Mouse (Mus musculus) liver, postnatal 0 days (tissue): Measurements from ENCODE around the gene Cep97.

Experiments
- CTCF ChIP-seq: sonication (generic); IDR thresholded peaks from 2 replicates; pipeline ENCODE4 v1.5.1; 2016; ENCODE audit warnings: antibody characterized with exemption, low read depth
- EP300 ChIP-seq: IDR thresholded peaks from 2 replicates; pipeline ENCODE4 v1.6.1; 2016; ENCODE audit warnings: antibody characterized with exemption, low read depth, mild to moderate bottlenecking

GRCm38 (mm10) chr16:55971735-55972615 is 37.3 kb upstream of the Cep97 start:
- no peak for TF ChIP-seq EP300
- TF ChIP-seq CTCF = 0 out of 2 replicates have a peak, but pooled peaks have one; percentile 6
